Mouse (Mus musculus) midbrain, embryonic 15.5 days (tissue): Measurements from ENCODE around the gene Trir. TPM values are rescaled to one million over a fixed set of nuclear protein-coding genes. Genes with fewer than 3 reads are reported as not detected.

Experiments
- ATAC-seq: fragments of 200-750 bp; cut with Nextera tagmentation; replicated peaks from 2 replicates; pipeline ENCODE4 v1.8.0; 2017; ENCODE audit warnings: moderate TSS enrichment
- H3K27ac ChIP-seq: fragments of 300-500 bp; sonication (generic); 2 replicates; pipeline ENCODE4 v1.5.1; 2015; ENCODE audit warnings: mild to moderate bottlenecking, inconsistent platforms
- H3K27me3 ChIP-seq: fragments of 300-500 bp; sonication (generic); replicated peaks from 2 replicates; pipeline ENCODE4 v1.6.1; 2015; ENCODE audit warnings: inconsistent platforms
- H3K36me3 ChIP-seq: fragments of 300-500 bp; sonication (generic); replicated peaks from 2 replicates; pipeline ENCODE4 v1.6.1; 2015; ENCODE audit warnings: inconsistent platforms
- H3K4me1 ChIP-seq: fragments of 300-500 bp; sonication (generic); 2 replicates; pipeline ENCODE4 v1.6.1; 2015; ENCODE audit warnings: inconsistent platforms
- H3K4me2 ChIP-seq: fragments of 300-500 bp; sonication (generic); 2 replicates; pipeline ENCODE4 v1.6.1; 2015; ENCODE audit warnings: inconsistent platforms, mild to moderate bottlenecking, moderate library complexity
- H3K4me3 ChIP-seq: fragments of 300-500 bp; sonication (generic); 2 replicates; pipeline ENCODE4 v1.5.1; 2015; ENCODE audit warnings: mild to moderate bottlenecking, inconsistent platforms
- H3K9ac ChIP-seq: fragments of 300-500 bp; sonication (generic); 2 replicates; pipeline ENCODE4 v1.6.1; 2015; ENCODE audit warnings: mild to moderate bottlenecking, inconsistent platforms
- H3K9me3 ChIP-seq: fragments of 300-500 bp; sonication (generic); 2 replicates; pipeline ENCODE4 v1.6.1; 2016; ENCODE audit warnings: inconsistent platforms
- WGBS: fragments of 180-500 bp; shearing (Covaris S2); methylation state at CpG from one replicate; pipeline ENCODE4 v1.1.7; 2015; ENCODE audit warnings: mixed read lengths; 5-methylcytosine and 5-hydroxymethylcytosine counted together
- polyA plus RNA-seq: library from polyadenylated mRNA; unstranded; fragments of >200 nt; fragmentation: Nextera tagmentation; extraction: Ambion mirVana; gene quantifications from 2 replicates; pipeline ENCODE4 v1.2.1, GENCODE M21; 2015

Trir gene
- polyA plus RNA-seq, 1 experiment from 2014 or later, result 124 TPM

DNA sequence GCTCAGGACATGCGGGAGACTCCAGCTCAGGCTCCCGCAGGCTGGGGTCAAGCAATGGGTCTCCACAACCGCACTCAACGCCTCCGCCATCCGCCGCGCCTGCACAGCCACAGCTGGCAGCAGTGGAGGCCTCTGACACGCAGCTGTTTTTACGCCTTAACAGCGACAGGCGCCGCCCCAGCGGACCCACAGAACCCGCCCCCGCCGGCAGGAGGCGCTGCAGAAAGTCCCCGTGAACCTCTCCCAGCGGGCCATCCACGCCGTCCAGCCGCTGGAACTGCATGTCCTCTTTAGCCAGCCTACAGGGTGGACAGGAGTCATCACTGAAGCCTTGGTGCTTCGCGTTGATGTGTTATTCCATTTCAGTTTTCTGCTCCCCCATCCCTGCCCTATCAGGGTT lies 18.9 kb upstream of the Trir start:
- Histone ChIP-seq H3K4me2 (no peak overlapping the region), H3K9ac (no peak overlapping the region), H3K4me1 (no peaks in the 10 kb centered on the region), H3K4me3 (no peak overlapping the region), H3K9me3 (no peaks in the 10 kb centered on the region), H3K27ac (no peak overlapping the region), H3K27me3 (peaks cover 29% of the 10 kb centered on the region), H3K36me3 (peaks cover 3% of the 10 kb centered on the region; the same call in 1 of the 2 replicates)
- WGBS, result 23% methylated on average over 25 of the region's 25 CpGs
- ATAC-seq, result no peak

DNA sequence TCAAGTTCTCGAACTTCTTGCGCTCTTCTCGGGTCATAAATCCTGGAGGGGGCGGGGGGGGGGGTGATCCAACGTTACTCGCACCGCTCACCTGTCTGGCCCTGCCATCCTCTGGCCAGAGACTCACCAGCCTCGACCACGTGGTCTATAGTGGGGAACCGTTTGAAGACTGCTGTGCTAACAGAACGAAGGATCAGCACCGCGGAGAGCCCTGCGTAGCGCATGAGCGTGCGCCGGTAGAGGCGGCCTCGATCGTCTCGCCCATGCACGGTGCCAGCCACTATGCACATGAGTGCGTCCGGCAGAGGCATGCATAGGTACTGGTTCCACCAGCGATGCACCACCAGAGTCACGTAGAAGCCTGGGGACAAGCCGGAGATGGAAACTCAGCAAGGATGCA lies 15.4 kb upstream of the Trir start:
- Histone ChIP-seq H3K9me3 (no peaks in the 10 kb centered on the region), H3K27ac (no peak overlapping the region), H3K27me3 (peaks cover 38% of the 10 kb centered on the region), H3K9ac (no peak overlapping the region), H3K4me1 (peaks cover 6% of the 10 kb centered on the region; the same call in 1 of the 2 replicates), H3K36me3 (no peaks in the 10 kb centered on the region), H3K4me2 (no peak overlapping the region), H3K4me3 (no peak overlapping the region)
- ATAC-seq, result no peak
- WGBS, result 14% methylated on average over 28 of the region's 28 CpGs

DNA sequence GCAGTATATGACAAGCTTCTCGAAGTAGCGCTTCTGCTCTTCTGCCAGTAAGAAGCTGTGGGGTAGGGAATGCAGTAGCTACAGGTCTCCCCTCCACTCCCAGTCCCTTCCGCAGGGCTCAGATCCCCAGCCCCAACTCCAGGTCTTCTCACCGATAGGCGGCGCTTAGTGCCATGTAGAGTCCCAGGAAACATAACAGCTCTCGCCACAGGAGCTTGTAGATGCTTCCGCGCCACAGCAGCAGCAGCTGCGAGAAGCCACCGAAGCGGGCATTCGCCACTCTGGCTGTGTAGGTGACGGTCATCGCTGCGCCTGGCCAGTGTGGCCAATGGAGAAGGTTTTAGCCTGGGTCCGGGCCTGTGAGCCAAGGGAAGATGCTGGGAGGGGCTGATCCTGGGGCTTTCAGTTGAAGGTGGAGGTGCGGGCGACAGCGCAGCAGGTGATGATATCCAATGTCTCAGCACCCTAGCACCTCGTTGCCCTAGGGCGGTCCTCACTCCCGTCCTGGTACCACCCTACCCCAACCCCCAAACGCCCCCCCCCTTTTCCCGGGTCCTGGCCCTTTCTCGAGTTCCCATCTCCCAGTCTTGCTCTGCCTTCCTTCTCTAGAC lies 13.3 kb upstream of the Trir start:
- WGBS, result 6% methylated on average over 26 of the region's 26 CpGs
- Histone ChIP-seq H3K36me3 (peaks cover 12% of the 10 kb centered on the region), H3K9me3 (no peaks in the 10 kb centered on the region), H3K4me1 (peaks cover 6% of the 10 kb centered on the region; the same call in 1 of the 2 replicates), H3K27me3 (peaks cover 29% of the 10 kb centered on the region), H3K4me3 (peak overlapping the region; percentile 35), H3K9ac (peak overlapping the region; percentile 36; the same call in 1 of the 2 replicates), H3K27ac (no peak overlapping the region), H3K4me2 (peak overlapping the region; percentile 62)
- ATAC-seq, result peak; percentile 78

DNA sequence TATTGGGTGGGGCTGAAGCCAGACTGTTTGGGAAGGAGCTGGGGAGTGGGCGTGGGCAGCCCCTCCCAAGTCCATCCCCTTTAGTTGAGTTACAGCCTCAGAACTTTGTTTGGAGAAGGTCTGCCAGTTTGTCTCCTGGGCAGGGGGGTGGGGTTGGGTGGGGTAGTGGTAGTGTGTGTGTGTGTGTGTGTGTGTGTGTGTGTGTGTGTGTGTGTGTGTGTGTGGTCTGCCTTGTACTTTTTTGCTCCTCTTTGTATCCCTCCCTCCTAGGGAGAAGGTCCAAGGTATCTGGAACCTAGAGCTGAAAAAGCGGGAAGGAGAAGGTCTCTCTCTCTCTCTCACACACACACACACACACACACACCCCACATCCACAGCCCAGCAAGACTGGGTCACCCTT lies 12.2 kb upstream of the Trir start, which contains the start of gene Best2:
Best2 (minus strand) TSS at position 101 of the 400 bp plus-strand sequence.
- H3K4me2 ChIP-seq, result peak within 1 kb of the TSS; percentile 62
- H3K36me3 ChIP-seq, result peaks cover 22% of the 10 kb centered on the region
- H3K27me3 ChIP-seq, result peaks cover 25% of the 10 kb centered on the region
- no peak within 1 kb of the TSS for H3K27ac ChIP-seq
- WGBS, result 55% methylated on average over 2 of the region's 2 CpGs
- H3K4me3 ChIP-seq, result peak within 1 kb of the TSS; percentile 35
- no peaks in the 10 kb centered on the region for H3K9me3 ChIP-seq
- peak within 1 kb of the TSS; percentile 36; the same call in 1 of the 2 replicates for H3K9ac ChIP-seq
- H3K4me1 ChIP-seq, result peaks cover 6% of the 10 kb centered on the region; the same call in 1 of the 2 replicates
- no peak for ATAC-seq

DNA sequence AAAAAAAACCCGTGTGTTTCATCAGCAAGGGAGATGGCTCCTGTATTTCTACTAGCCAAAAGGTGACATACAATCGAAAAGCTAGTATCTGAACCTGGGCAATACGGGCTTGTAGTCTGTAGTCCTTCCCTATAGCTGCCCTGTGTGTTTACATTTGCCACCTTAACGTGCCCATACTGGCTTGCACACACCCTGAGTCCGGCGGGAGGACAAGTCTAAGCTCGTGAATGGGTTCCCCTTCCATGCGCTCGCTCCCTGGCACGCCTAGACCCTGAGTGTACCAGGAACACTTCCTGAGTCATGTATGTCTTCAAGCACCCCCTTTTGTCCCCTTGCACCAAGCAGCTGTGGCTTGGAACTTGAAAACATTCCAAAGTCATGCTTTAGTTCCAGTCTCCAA lies 9.9 kb upstream of the Trir start:
- Histone ChIP-seq H3K36me3 (peaks cover 26% of the 10 kb centered on the region), H3K9ac (no peak overlapping the region), H3K4me3 (no peak overlapping the region), H3K9me3 (no peaks in the 10 kb centered on the region), H3K27ac (no peak overlapping the region), H3K4me2 (no peak overlapping the region), H3K4me1 (peaks cover 6% of the 10 kb centered on the region; the same call in 1 of the 2 replicates), H3K27me3 (peaks cover 12% of the 10 kb centered on the region)
- 74% methylated on average over 10 of the region's 10 CpGs for WGBS
- no peak for ATAC-seq

DNA sequence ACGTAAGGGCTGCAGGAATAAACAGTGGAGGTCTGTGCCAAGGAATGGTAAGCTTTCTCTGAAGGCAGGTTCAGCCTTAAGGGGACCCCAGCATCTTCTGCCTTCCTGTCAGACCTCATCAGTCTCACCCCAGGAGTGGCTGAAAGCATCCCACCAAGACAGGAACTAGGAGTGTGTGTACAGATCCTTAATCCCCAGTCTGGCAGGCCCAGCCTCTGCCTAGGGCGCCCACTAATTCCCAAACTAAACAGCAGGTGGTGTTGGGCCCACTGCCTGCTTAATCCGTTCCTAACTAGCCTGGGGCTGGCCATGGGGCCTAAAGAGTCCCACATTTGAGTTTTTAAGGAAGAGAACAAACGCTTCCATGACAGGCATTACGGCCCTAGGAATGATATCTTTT lies 9.4 kb upstream of the Trir start:
- no peak for ATAC-seq
- H3K4me1 ChIP-seq, result peaks cover 6% of the 10 kb centered on the region; the same call in 1 of the 2 replicates
- WGBS, result 26% methylated on average over 5 of the region's 5 CpGs
- no peak overlapping the region for H3K9ac ChIP-seq
- H3K9me3 ChIP-seq, result no peaks in the 10 kb centered on the region
- no peak overlapping the region for H3K4me3 ChIP-seq
- H3K4me2 ChIP-seq, result no peak overlapping the region
- no peak overlapping the region for H3K27ac ChIP-seq
- peaks cover 26% of the 10 kb centered on the region for H3K36me3 ChIP-seq
- H3K27me3 ChIP-seq, result peaks cover 10% of the 10 kb centered on the region

DNA sequence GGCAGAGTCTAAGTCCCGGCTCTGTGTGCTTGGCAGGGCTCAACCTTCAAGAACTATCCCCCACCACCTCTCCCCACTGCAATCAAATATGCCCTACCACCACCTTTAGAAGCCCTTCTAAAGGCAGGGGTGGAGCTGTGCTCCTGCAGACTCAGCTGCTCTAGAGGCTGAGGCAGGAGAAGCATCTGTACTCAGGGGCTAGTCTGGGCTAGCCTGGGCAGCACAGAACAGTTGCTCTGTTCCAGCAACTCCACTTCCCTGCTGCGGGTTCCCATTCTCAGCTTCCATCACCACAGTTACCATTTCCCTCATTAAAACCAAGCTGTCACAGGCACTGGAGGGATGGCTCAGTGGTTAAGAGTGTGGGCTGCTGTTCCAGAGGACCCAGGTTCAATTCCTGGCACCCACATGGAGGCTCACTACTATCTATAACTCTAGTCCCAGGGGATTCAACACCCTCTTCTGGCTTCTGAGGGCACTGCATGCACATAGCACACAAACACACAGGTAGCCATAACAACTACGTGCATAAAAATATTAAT lies 5.0 kb upstream of the Trir start:
- WGBS, result 94% methylated on average over 3 of the region's 3 CpGs
- Histone ChIP-seq H3K4me1 (peaks cover 24% of the 10 kb centered on the region), H3K4me3 (no peak overlapping the region), H3K9ac (no peak overlapping the region), H3K4me2 (no peak overlapping the region), H3K27ac (no peak overlapping the region), H3K27me3 (no peaks in the 10 kb centered on the region), H3K36me3 (peaks cover 31% of the 10 kb centered on the region), H3K9me3 (no peaks in the 10 kb centered on the region)
- no peak for ATAC-seq

DNA sequence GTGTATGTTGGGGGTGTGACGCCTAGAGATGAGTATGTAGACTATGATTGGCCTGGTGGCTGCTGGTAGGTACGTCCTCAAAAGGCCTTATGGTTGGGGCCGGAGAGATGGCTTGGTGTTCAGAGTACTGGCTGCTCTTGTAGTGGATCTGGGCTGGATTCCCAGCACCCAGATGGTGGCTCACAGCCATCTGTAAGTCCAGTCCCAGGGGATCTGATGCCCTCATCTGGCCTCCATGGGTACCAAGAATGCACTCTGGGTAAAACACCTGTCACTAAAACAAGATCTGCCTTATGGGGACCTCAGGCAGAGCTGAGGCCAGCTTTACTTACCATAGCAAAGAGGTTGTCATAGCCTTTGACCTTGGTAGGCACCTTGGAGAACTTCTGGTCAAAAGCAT lies 2.8 kb upstream of the Trir start:
- 92% methylated on average over 3 of the region's 3 CpGs for WGBS
- H3K4me2 ChIP-seq, result peak overlapping the region; percentile 84
- peaks cover 34% of the 10 kb centered on the region for H3K4me1 ChIP-seq
- no peaks in the 10 kb centered on the region for H3K9me3 ChIP-seq
- H3K36me3 ChIP-seq, result peaks cover 14% of the 10 kb centered on the region
- H3K27ac ChIP-seq, result no peak overlapping the region
- peak overlapping the region; percentile 84; the same call in 1 of the 2 replicates for H3K4me3 ChIP-seq
- H3K9ac ChIP-seq, result no peak overlapping the region
- H3K27me3 ChIP-seq, result no peaks in the 10 kb centered on the region
- no peak for ATAC-seq

DNA sequence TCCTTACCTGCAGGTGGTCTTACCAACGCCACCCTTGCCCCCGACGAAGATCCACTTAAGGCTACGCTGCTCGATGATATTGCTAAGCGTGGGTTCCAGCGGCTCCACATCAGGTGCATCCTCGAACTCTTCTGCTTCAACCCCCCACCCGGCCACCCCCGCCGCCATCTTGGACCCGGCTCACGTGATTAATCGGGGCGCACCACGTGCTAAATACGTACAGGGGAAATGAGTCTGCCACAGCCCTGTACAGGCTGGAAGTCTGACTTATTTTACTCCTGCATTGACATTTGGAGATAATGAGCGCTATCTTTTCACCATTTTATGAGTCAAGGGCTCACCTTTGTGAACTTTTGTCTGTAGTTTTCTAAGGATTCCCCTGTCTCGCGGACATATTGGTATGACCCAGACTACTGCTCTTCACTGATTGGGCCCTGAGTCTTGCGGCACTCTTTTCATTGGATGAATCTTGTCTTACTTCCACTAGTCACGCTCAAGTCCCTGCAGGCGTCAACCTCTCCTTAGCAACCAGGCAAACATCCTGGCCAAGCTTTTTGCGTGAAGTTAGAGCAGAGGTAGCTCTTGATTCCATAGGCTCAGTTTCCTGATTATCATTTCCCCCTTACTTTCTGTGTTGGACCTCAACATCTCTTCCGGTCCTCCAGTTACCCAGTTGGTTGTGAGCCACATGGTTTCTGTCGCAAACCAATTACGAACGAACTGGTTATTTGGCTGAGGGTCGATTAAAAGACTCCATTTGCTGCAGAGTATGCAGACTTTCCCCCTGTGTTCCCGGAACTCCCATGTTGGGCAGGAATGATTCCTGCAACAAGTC lies 1.3 kb upstream of the Trir start, which contains the start of gene Asna1:
Asna1 (minus strand) TSS at position 184 of the 835 bp plus-strand sequence.
- WGBS, result 6% methylated on average over 30 of the region's 30 CpGs
- peak; percentile 90 for ATAC-seq

DNA sequence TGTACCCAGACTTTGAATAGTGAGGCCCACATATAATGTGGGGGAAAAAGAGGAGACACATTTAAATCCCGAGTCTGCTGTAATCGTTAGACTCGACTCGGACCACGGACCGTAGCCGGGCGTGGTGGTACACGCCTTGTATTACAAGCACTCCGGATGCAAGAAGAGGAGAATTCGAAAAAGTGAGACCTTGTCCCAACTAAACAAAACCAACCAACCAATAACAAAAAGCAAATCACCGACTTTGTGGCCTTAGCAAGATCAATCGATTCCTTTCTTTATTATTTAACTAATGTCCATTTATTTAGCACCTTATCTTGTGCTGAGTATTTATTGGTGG lies 863 bp downstream of the Trir start:
- no peaks in the 10 kb centered on the region for H3K27me3 ChIP-seq
- under 1% methylated on average over 13 of the region's 13 CpGs for WGBS
- ATAC-seq, result no peak

More for the DNA sequence above, 1.3 kb upstream of the Trir start, which contains the start of gene Asna1:
- Histone ChIP-seq H3K4me1 (peaks cover 40% of the 10 kb centered on the region), H3K27ac (peak within 1 kb of the TSS; percentile 70), H3K4me3 (peak within 1 kb of the TSS; percentile 84), H3K4me2 (peak within 1 kb of the TSS; percentile 84), H3K36me3 (peaks cover 15% of the 10 kb centered on the region), H3K9ac (peak within 1 kb of the TSS; percentile 70), H3K9me3 (no peaks in the 10 kb centered on the region), H3K27me3 (no peaks in the 10 kb centered on the region)

DNA sequence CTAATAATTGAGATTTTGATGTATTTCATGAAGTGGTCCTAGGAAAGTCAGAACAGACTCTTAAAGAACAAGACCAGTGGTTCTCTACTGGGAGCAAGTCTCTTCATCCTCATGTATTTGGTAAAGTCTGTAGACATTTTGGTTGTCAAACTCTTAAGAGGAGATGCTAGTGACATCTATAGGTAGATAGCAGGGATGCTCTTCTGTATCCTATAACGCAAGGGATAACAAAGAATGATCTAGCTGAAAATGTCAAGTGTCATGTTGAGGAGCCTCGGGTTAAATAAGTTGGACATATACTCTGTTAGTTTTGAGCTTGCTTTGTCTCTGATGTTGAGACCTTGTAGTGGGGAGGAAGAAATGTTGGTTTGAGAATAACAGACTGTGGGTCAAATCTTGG lies 1.3 kb downstream of the Trir start:
- Histone ChIP-seq H3K27ac (no peak overlapping the region), H3K27me3 (no peaks in the 10 kb centered on the region)
- 12% methylated on average over 2 of the region's 2 CpGs for whole genome bisulfite sequencing

More for the DNA sequence above, 863 bp downstream of the Trir start:
- Histone ChIP-seq H3K4me3 (peak overlapping the region; percentile 93), H3K9ac (peak overlapping the region; percentile 96), H3K4me1 (peaks cover 40% of the 10 kb centered on the region), H3K36me3 (peaks cover 27% of the 10 kb centered on the region), H3K27ac (peak overlapping the region; percentile 90), H3K9me3 (no peaks in the 10 kb centered on the region), H3K4me2 (peak overlapping the region; percentile 84)

DNA sequence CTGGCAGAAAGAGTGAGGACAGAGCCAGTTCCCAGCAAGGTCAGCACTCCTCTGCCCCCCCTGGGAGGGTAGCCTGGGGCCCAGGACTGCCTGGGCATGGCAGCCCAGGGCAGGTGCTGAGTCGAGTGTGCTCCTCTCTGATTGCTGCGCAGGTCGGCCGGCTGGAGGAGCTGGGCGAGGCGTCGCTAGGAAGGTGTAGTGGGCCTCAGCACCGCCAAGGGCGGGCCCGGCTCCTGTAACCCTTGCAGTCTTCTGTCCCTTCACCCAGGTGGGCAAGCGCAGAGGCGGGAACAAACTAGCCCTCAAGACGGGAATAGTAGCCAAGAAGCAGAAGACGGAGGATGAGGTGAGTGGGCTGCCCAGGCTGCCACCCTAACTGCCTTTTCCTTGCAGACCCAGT lies 2.6 kb downstream of the Trir start:
- Histone ChIP-seq H3K36me3 (peaks cover 29% of the 10 kb centered on the region), H3K9ac (peak overlapping the region; percentile 96; the same call in 1 of the 2 replicates), H3K4me3 (0 out of 2 replicates have a peak overlapping the region, but pooled peaks have one; percentile 93), H3K4me2 (no peak overlapping the region; the same call in 1 of the 2 replicates), H3K9me3 (no peaks in the 10 kb centered on the region), H3K4me1 (peaks cover 32% of the 10 kb centered on the region), H3K27ac (no peak overlapping the region), H3K27me3 (no peaks in the 10 kb centered on the region)
- 92% methylated on average over 14 of the region's 14 CpGs for WGBS
- ATAC-seq, result no peak

More for the DNA sequence above, 1.3 kb downstream of the Trir start:
- Histone ChIP-seq H3K36me3 (peaks cover 32% of the 10 kb centered on the region), H3K4me1 (peaks cover 40% of the 10 kb centered on the region), H3K4me2 (peak overlapping the region; percentile 84), H3K9me3 (no peaks in the 10 kb centered on the region), H3K4me3 (peak overlapping the region; percentile 93), H3K9ac (peak overlapping the region; percentile 96)
- ATAC-seq, result no peak
